25 mouse cellular contexts compared by ENCODE assay signal in the genomic region with DNA sequence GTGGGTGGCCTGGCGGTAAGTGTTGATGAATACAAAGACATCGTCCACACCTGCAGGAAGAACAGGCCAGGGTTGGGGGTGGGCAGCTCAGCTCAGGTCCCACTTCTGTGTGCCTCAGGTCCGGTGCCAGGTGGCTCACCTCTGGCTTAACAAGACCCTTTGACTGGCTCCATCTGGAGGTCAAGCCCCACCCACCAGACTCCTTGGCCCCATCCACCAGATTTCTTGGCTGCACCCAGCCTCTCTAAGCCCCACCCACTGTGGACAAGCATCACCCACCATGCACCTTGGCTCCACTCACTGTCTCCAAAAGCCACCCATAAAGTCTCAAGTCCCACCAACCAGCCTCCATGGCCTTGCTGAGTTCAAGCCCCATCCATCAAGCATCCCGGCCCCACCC. TPM values are rescaled to one million over a fixed set of nuclear protein-coding genes. Genes with fewer than 3 reads are reported as not detected.
A peak's percentile ranks its signal among the peaks of the same experiment; 100 is the strongest.
DNase-seq lines count a peak whose midpoint lies in the region; ATAC-seq and TF ChIP-seq lines count a peak whose summit lies in the region.
"Had no signal": no experiment of that assay in that cellular context is flagged by ENCODE, and none has a peak within 500 bp of the region (broad histone marks: within the 10 kb centered on the region; RNA-seq: fewer than 3 reads in every experiment).

No protein-coding gene starts in this region.

- H3K9ac ChIP-seq in hindbrain, embryonic 14.5 days: no peak overlapping the region
- H3K9ac ChIP-seq in intestine, postnatal 0 days (ENCODE audit: low read depth, low read length): no peak overlapping the region
- no peak overlapping the region for H3K9ac ChIP-seq in intestine, embryonic 16.5 days (ENCODE audit: low read depth, low read length)
- H3K9ac ChIP-seq: embryonic facial prominence, embryonic 13.5 days; embryonic facial prominence, embryonic 15.5 days; forebrain, embryonic 12.5 days had no signal

- no peaks in the 10 kb centered on the region for H3K4me1 ChIP-seq in hindbrain, embryonic 14.5 days (replicated peaks; ENCODE audit: control insufficient read depth, insufficient read depth, low read length)
- H3K4me1 ChIP-seq in hindbrain, embryonic 10.5 days (replicated peaks): no peaks in the 10 kb centered on the region
- no peaks in the 10 kb centered on the region for H3K4me1 ChIP-seq in intestine, postnatal 0 days (replicated peaks; ENCODE audit: control insufficient read depth, insufficient read depth, low read length)
- H3K4me1 ChIP-seq in intestine, embryonic 16.5 days (ENCODE audit: control insufficient read depth, insufficient read depth, low read length): no peaks in the 10 kb centered on the region
- H3K4me1 ChIP-seq: embryonic facial prominence, embryonic 13.5 days; embryonic facial prominence, embryonic 15.5 days; forebrain, embryonic 12.5 days had no signal

- 95% methylated on average over 4 of the region's 4 CpGs for WGBS in hindbrain, embryonic 14.5 days
- 92% methylated on average over 4 of the region's 4 CpGs for WGBS in hindbrain, embryonic 10.5 days
- 90% methylated on average over 4 of the region's 4 CpGs for WGBS in intestine, postnatal 0 days
- WGBS in intestine, embryonic 16.5 days: 91% methylated on average over 4 of the region's 4 CpGs

- 0 out of 2 replicates have a peak, but pooled peaks have one; percentile 15 for ATAC-seq in hindbrain, embryonic 14.5 days (ENCODE audit: low FRiP score)
- ATAC-seq in intestine, postnatal 0 days: 0 out of 2 replicates have a peak, but pooled peaks have one; percentile 25
- no peak for ATAC-seq in intestine, embryonic 16.5 days
- ATAC-seq: activated CD4-positive, CD25-positive, alpha-beta regulatory T cell, adult 4 months; forebrain, embryonic 14.5 days; forebrain, embryonic 16.5 days; Patski had no signal

- intact Hi-C loops in left cerebral cortex, postnatal 25 days (cut with DNase I): no loop called here

- TF ChIP-seq CTCF in intestine, postnatal 0 days (IDR thresholded peaks at IDR 0.05; ENCODE audit: low read depth): no peak

- H3K4me3 ChIP-seq in hindbrain, embryonic 14.5 days (replicated peaks; ENCODE audit: low read length): no peak overlapping the region
- H3K4me3 ChIP-seq in hindbrain, embryonic 10.5 days: no peak overlapping the region
- H3K4me3 ChIP-seq in intestine, postnatal 0 days (ENCODE audit: low read depth, low read length): no peak overlapping the region
- no peak overlapping the region for H3K4me3 ChIP-seq in intestine, embryonic 16.5 days (ENCODE audit: low read length)
- H3K4me3 ChIP-seq: embryonic facial prominence, embryonic 13.5 days; embryonic facial prominence, embryonic 15.5 days; erythroblast, embryonic 14.5 days; forebrain, embryonic 10.5 days; forebrain, embryonic 12.5 days had no signal

- no peaks in the 10 kb centered on the region for H3K27me3 ChIP-seq in hindbrain, embryonic 14.5 days (ENCODE audit: control insufficient read depth, insufficient read depth, low read length)
- H3K27me3 ChIP-seq in hindbrain, embryonic 10.5 days (ENCODE audit: insufficient read depth, poor library complexity, severe bottlenecking): 0 out of 2 replicates have a peak, but pooled peaks cover 8% of the 10 kb centered on the region
- H3K27me3 ChIP-seq in intestine, postnatal 0 days (replicated peaks; ENCODE audit: control insufficient read depth, insufficient read depth, low read length): no peaks in the 10 kb centered on the region
- H3K27me3 ChIP-seq in intestine, embryonic 16.5 days (replicated peaks; ENCODE audit: control insufficient read depth, insufficient read depth, low read length): no peaks in the 10 kb centered on the region
- H3K27me3 ChIP-seq: embryonic facial prominence, embryonic 13.5 days; embryonic facial prominence, embryonic 15.5 days had no signal

- peaks cover 89% of the 10 kb centered on the region for H3K36me3 ChIP-seq in hindbrain, embryonic 14.5 days (replicated peaks; ENCODE audit: control insufficient read depth, insufficient read depth)
- peaks cover 35% of the 10 kb centered on the region for H3K36me3 ChIP-seq in hindbrain, embryonic 10.5 days
- H3K36me3 ChIP-seq in intestine, postnatal 0 days (ENCODE audit: control insufficient read depth, insufficient read depth): no peaks in the 10 kb centered on the region
- H3K36me3 ChIP-seq in intestine, embryonic 16.5 days (ENCODE audit: control insufficient read depth, insufficient read depth, low read length): no peaks in the 10 kb centered on the region
- H3K36me3 ChIP-seq: embryonic facial prominence, embryonic 13.5 days; embryonic facial prominence, embryonic 15.5 days; forebrain, embryonic 10.5 days; forebrain, embryonic 12.5 days; G1E had no signal

- H3K9me3 ChIP-seq in hindbrain, embryonic 14.5 days (ENCODE audit: control insufficient read depth, low read length): no peaks in the 10 kb centered on the region
- H3K9me3 ChIP-seq in hindbrain, embryonic 10.5 days: no peaks in the 10 kb centered on the region
- H3K9me3 ChIP-seq in intestine, postnatal 0 days (ENCODE audit: control insufficient read depth): no peaks in the 10 kb centered on the region
- H3K9me3 ChIP-seq in intestine, embryonic 16.5 days (ENCODE audit: control insufficient read depth, low read length): no peaks in the 10 kb centered on the region
- H3K9me3 ChIP-seq: embryonic facial prominence, embryonic 13.5 days; embryonic facial prominence, embryonic 15.5 days; forebrain, embryonic 10.5 days; forebrain, embryonic 12.5 days; G1E had no signal

- no peak for DNase-seq in hindbrain, embryonic 14.5 days (ENCODE audit: low spot score)
- no peak for DNase-seq in hindbrain, embryonic 10.5 days (ENCODE audit: low spot score)
- peak; percentile 54 for DNase-seq in R1 (ENCODE audit: low read depth, low spot score)
- DNase-seq in embryo, embryonic 11 days: no peak
- no peak for DNase-seq in left cerebral cortex, postnatal 25 days (ENCODE audit: low spot score in 2 of 2)
- DNase-seq: adrenal gland, adult 8-10 months; adrenal gland, postnatal 14 days; adrenal gland, postnatal 36 days; cerebellum, adult 11-12 months; cerebellum, adult 2 months; cerebellum, adult 9-10 months; cerebellum, postnatal 10 days; cerebellum, postnatal 25 days had no signal

- no peak overlapping the region for H3K27ac ChIP-seq in hindbrain, embryonic 14.5 days
- no peak overlapping the region for H3K27ac ChIP-seq in hindbrain, embryonic 10.5 days
- no peak overlapping the region for H3K27ac ChIP-seq in intestine, postnatal 0 days (ENCODE audit: low read depth, low read length)
- H3K27ac ChIP-seq in intestine, embryonic 16.5 days (ENCODE audit: low read length): no peak overlapping the region
- H3K27ac ChIP-seq: embryonic facial prominence, embryonic 13.5 days; embryonic facial prominence, embryonic 15.5 days; forebrain, embryonic 10.5 days; forebrain, embryonic 12.5 days had no signal

- H3K4me2 ChIP-seq in hindbrain, embryonic 14.5 days (replicated peaks): no peak overlapping the region
- no peak overlapping the region for H3K4me2 ChIP-seq in intestine, postnatal 0 days (replicated peaks; ENCODE audit: low read depth)
- H3K4me2 ChIP-seq in intestine, embryonic 16.5 days (ENCODE audit: low read depth, low read length): no peak overlapping the region
- H3K4me2 ChIP-seq: embryonic facial prominence, embryonic 13.5 days; embryonic facial prominence, embryonic 15.5 days; forebrain, embryonic 12.5 days had no signal

RNA-seq across cellular contexts. Expression of gene Disp3, which starts 27.8 kb away (rescaled TPM):
- polyA plus RNA-seq in hindbrain, embryonic 14.5 days (2014; fragmentation: Nextera tagmentation; extraction: Ambion mirVana): 16.6 and 16.9 TPM in 2 replicates
- polyA plus RNA-seq in hindbrain, embryonic 10.5 days (2016; fragmentation: Nextera tagmentation; extraction: Ambion mirVana): 3.7 and 10.7 TPM in 2 replicates
- polyA plus RNA-seq in intestine, postnatal 0 days (2015; fragmentation: Nextera tagmentation; extraction: Ambion mirVana): 0.03 and 0.04 TPM in 2 replicates
- 0.06 and 0.28 TPM in 2 replicates for polyA plus RNA-seq in intestine, embryonic 16.5 days (2015; fragmentation: Nextera tagmentation; extraction: Ambion mirVana)
- 10 to 100 TPM; 25.8 to 29.1 TPM for total RNA-seq in left cerebral cortex, postnatal 25 days (2021)
- total RNA-seq: G1E had no signal
- polyA plus RNA-seq: activated CD4-positive, CD25-positive, alpha-beta regulatory T cell, adult 4 months; erythroblast, embryonic 14.5 days had no signal
